Mouse (Mus musculus) mouse embryonic stem cell (cell line): ENCODE data around the gene Lasp1.

Source experiments
- in situ Hi-C, 2 experiments: fragments of 300-500 bp; cut with MboI; formaldehyde crosslinking; loops; 1 replicate in 1 of 2; 3 replicates in 1 of 2; pipeline ENCODE4 v1.14.3; 2019 to 2020; ENCODE audit warnings: low sequenced_read_pairs in 2 of 2, low pct_unique_long_range_greater_than_20kb in 1 of 2, mixed read lengths in 1 of 2; ENCODE audit not compliant: unreplicated experiment in 1 of 2

The Lasp1 gene

DNA sequence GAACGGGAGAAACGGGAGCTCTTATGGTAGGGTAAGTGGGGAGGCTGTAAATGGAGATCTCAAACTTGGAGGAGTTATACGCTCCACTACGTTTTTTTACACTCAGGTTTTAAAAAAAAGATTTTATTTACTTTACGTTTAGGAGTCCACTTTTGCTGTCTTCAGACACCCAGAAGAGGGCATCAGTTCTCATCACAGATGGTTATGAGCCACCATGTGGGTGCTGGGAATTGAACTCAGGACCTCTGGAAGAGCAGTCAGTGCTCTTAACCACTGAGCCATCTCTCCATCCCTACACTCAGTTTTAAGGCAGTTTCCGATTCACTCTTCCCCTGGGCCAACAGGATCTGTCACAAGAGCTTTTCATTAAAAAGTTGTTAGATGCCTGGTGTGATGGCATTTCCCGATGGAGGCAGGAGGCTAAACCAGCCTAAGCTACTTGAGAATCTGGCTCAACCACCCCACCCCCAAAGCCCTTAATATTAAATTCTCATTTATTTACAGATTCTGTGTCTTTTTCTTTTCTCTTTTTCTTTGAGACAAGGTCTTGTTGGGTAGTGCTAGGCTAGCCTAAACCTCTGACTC lies 85.9 kb downstream of the Lasp1 start:
- in situ Hi-C loops = no loop called here

DNA sequence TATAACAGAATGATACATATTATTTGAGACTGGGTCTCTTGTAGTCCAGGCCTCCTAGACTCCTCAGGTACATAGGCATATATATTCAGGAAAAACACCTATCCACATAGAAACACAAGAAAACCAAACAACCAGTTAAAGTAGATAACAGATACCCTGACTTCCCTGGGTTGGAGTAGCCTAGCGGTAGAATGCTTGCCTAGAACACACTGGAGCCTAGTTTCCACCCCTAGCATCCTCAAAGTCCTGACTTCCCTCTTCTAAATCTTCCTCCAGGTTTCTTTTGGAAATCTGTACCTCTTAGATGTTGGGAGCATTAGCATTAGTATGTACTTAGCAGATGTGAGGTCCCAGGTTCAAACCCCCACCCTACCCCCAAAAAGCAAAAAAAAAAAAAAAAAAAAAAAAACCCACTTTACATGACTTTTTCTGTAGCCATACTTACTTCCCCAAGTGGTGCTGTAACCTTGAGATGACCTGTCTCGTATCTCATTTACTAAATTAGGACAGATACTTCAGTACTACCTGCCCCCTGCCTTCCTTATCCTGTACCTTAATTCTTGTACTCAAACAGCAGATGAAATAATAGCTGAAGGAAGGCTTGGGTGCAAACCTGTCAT lies 86.6 kb downstream of the Lasp1 start:
- in situ Hi-C loops = no loop called here
